Mouse (Mus musculus) intestine, embryonic 14.5 days (tissue): ENCODE results near the gene Dnajb7. TPM values are rescaled to one million over a fixed set of nuclear protein-coding genes. Genes with fewer than 3 reads are reported as not detected.
A peak's percentile ranks its signal among the peaks of the same experiment; 100 is the strongest.
"Not testable (repeated sequence)": the region's sequence is repeated elsewhere in the genome, so short reads cannot be mapped to it uniquely, and the experiment has no call there.

ENCODE experiments used
- ATAC-seq: fragments of 200-750 bp; cut with Nextera tagmentation; replicated peaks from 2 replicates; pipeline ENCODE4 v1.8.0; 2017; ENCODE audit warnings: low read depth, moderate number of reproducible peaks, moderate TSS enrichment, moderate library complexity; ENCODE audit not compliant: low FRiP score, low TSS enrichment
- DNase-seq: peaks from one replicate; pipeline ENCODE4 v3.0.0-alpha.2; 2018; ENCODE audit warnings: low spot score
- H3K27ac ChIP-seq: fragments of 300-500 bp; sonication (generic); 2 replicates; pipeline ENCODE4 v1.5.1; 2014; ENCODE audit warnings: low read depth, mild to moderate bottlenecking, control low read depth
- H3K27me3 ChIP-seq: fragments of 300-500 bp; sonication (generic); replicated peaks from 2 replicates; pipeline ENCODE4 v1.6.1; 2014; ENCODE audit warnings: low read length, control low read depth; ENCODE audit not compliant: control insufficient read depth, insufficient read depth
- H3K36me3 ChIP-seq: fragments of 300-500 bp; sonication (generic); 2 replicates; pipeline ENCODE4 v1.6.1; 2014; ENCODE audit warnings: low read length, control low read depth; ENCODE audit not compliant: control insufficient read depth, insufficient read depth
- H3K4me1 ChIP-seq: fragments of 300-500 bp; sonication (generic); replicated peaks from 2 replicates; pipeline ENCODE4 v1.6.1; 2014; ENCODE audit warnings: low read length, control low read depth, mixed read lengths; ENCODE audit not compliant: control insufficient read depth, insufficient read depth
- H3K4me2 ChIP-seq: fragments of 300-500 bp; sonication (generic); 2 replicates; pipeline ENCODE4 v1.6.1; 2014; ENCODE audit warnings: low read length
- H3K4me3 ChIP-seq: fragments of 300-500 bp; sonication (generic); 2 replicates; pipeline ENCODE4 v1.5.1; 2014; ENCODE audit warnings: low read depth, low read length, control low read depth, mixed read lengths
- H3K9ac ChIP-seq: fragments of 300-500 bp; sonication (generic); 2 replicates; pipeline ENCODE4 v1.6.1; 2014; ENCODE audit warnings: mild to moderate bottlenecking, low read length
- H3K9me3 ChIP-seq: fragments of 300-500 bp; sonication (generic); 2 replicates; pipeline ENCODE4 v1.6.1; 2016; ENCODE audit warnings: low read length, control low read depth; ENCODE audit not compliant: control insufficient read depth
- WGBS: fragments of 180-500 bp; shearing (Covaris S2); extraction: QIAGEN DNeasy Blood & Tissue Kit; methylation state at CpG from one replicate; pipeline ENCODE4 v1.1.7; 2014; 5-methylcytosine and 5-hydroxymethylcytosine counted together
- polyA plus RNA-seq: library from polyadenylated mRNA; unstranded; fragments of >200 nt; fragmentation: Nextera tagmentation; extraction: Ambion mirVana; gene quantifications from 2 replicates; pipeline ENCODE4 v1.2.1, GENCODE M21; 2014

Dnajb7 gene
- polyA plus RNA-seq, 1 experiment from 2014 or later: 1.2 TPM

DNA sequence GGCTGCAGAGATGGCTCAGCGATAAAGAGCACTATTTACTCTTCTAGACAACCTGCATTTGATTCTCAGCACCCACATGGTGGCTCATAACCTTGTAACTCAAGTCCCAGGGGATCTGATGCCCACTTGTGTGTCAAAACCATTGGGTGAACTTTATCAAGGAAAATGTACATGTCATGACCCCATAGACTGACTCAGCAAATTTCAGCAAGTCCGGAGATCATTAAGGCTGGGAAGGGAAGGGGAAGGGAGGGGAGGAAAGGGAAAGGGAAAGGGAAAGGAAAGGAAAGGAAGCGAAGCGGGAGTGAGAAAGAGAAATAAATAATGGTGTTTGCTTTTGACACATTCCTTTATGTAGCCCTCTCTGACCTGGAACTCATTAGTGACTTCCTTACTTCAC, 10.0 kb upstream of the Dnajb7 start:
- DNase-seq (no peak), ATAC-seq (no peak)
- Histone ChIP-seq H3K27me3 (no peaks in the 10 kb centered on the region), H3K4me2 (no peak overlapping the region), H3K27ac (no peak overlapping the region), H3K9ac (no peak overlapping the region), H3K4me1 (peaks cover 4% of the 10 kb centered on the region; the same call in 1 of the 2 replicates), H3K4me3 (no peak overlapping the region), H3K9me3 (no peaks in the 10 kb centered on the region), H3K36me3 (peaks cover 3% of the 10 kb centered on the region; the same call in 1 of the 2 replicates)
- 94% methylated on average over 4 of the region's 4 CpGs for WGBS

- WGBS: 6% methylated on average over 22 of the region's 22 CpGs
- not testable (repeated sequence) for H3K27me3 ChIP-seq, H3K4me1 ChIP-seq, H3K36me3 ChIP-seq, H3K9me3 ChIP-seq
- Histone ChIP-seq H3K4me3 (peak overlapping the region; percentile 26), H3K9ac (peak overlapping the region; percentile 43), H3K4me2 (peak overlapping the region; percentile 49), H3K27ac (0 out of 2 replicates have a peak overlapping the region, but pooled peaks have one; percentile 16)
- peak; percentile 75 for DNase-seq
- ATAC-seq: peak; percentile 94
Observed at GRCm38 (mm10) chr15:81416763-81417310, 8.7 kb upstream of the Dnajb7 start.

- DNase-seq (no peak), ATAC-seq (no peak)
- no peaks in the 10 kb centered on the region for H3K9me3 ChIP-seq
- no peaks in the 10 kb centered on the region for H3K36me3 ChIP-seq
- H3K4me3 ChIP-seq: no peak overlapping the region
- WGBS: 84% methylated on average over 3 of the region's 3 CpGs
- peaks cover 6% of the 10 kb centered on the region; the same call in 1 of the 2 replicates for H3K4me1 ChIP-seq
- no peak overlapping the region for H3K27ac ChIP-seq
- H3K27me3 ChIP-seq: no peaks in the 10 kb centered on the region
- no peak overlapping the region for H3K9ac ChIP-seq
- no peak overlapping the region for H3K4me2 ChIP-seq
Observed at GRCm38 (mm10) chr15:81405008-81405407, 3.1 kb downstream of the Dnajb7 start.

DNA sequence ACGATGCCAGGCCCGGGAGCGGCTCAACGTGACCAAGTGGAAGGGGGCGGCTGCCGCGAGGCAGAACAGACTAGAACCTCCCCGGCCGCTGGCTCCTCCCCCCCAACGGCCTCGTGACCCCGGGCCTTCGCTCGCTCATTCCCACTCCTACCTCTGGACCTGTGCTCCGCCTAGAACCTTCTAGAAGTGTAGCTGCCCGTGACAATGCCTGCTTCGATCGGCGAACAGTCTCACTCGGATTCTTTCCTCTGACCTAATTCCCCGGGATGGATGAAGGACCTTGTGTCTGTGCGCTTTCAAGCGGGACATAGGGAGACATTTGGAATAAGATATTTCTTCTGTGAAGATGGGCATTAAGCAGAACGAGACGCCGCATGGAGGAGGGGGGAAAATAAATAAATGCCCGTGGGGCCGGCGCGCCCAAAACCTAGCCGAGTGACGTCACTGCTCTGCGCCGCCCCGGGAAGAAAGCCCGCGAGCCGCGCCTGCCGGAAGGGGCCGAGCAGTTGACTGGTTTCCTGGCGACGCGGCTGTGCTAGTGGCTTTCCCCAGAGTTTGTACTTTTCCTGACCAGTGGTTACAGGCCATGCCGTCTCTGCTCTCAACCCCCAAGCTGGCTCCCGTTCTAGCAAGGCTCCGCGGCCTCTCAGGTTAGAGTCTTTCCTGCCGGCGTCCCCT, 8.3 kb downstream of the Dnajb7 start, which contains the start of the genes St13 and Xpnpep3:
TSS of gene St13 (minus strand) at position 440 of the 678 bp plus-strand sequence.
TSS of gene Xpnpep3 (plus strand) at position 501 of the 678 bp plus-strand sequence.
- Histone ChIP-seq H3K4me1 (peaks cover 14% of the 10 kb centered on the region), H3K4me3 (peak within 1 kb of the TSS; percentile 98), H3K9me3 (no peaks in the 10 kb centered on the region), H3K27me3 (no peaks in the 10 kb centered on the region), H3K27ac (peak within 1 kb of the TSS; percentile 99), H3K36me3 (no peaks in the 10 kb centered on the region), H3K4me2 (peak within 1 kb of the TSS; percentile 86), H3K9ac (peak within 1 kb of the TSS; percentile 86)
- WGBS: under 1% methylated on average over 50 of the region's 50 CpGs
- ATAC-seq (peak; percentile 100), DNase-seq (peak; percentile 99)

DNA sequence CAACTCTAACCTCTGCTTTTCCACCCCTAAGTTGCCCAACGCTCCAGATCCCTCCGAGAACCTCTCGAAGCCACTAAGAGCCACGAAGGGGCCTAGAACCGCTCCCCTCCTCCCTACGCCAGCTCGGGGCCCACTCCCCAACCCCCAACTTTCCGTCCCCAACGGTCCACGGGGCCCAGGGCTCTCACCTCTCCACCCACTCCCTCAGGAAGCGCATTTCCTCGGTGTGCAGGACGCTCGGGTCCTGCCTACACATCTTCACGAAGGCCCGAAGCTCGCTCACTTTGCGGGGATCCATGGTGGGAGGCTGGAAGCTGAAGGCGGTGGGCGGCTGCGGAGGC, 8.8 kb downstream of the Dnajb7 start:
- ATAC-seq (no peak), DNase-seq (no peak)
- peak overlapping the region; percentile 86 for H3K9ac ChIP-seq
- 0% methylated on average over 21 of the region's 21 CpGs for WGBS
- H3K9me3 ChIP-seq: no peaks in the 10 kb centered on the region
- no peaks in the 10 kb centered on the region for H3K27me3 ChIP-seq
- H3K27ac ChIP-seq: peak overlapping the region; percentile 99
- H3K36me3 ChIP-seq: no peaks in the 10 kb centered on the region
- H3K4me1 ChIP-seq: peaks cover 14% of the 10 kb centered on the region
- H3K4me3 ChIP-seq: peak overlapping the region; percentile 98
- H3K4me2 ChIP-seq: peak overlapping the region; percentile 86

DNA sequence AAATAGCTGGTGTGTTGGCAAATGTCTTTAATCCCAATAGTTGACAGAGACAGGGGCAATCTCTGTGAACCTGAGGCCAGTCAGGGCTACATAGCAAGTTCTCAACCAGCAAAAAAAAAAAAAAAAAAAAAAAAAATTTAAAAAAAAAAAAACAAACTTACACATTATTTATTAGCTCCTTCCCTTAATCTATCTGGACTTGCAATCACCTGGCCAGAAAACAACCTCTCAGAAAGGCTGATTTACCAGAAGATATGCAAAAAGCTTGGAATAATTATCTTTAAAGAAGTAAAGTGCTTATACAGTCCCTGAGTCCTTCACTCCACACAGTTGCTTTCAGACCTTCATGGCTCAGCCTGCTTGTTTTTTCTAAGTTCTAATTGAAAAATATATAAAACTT, 9.9 kb downstream of the Dnajb7 start:
- Histone ChIP-seq H3K9me3 (no peaks in the 10 kb centered on the region), H3K4me2 (peak overlapping the region; percentile 86), H3K36me3 (peaks cover 7% of the 10 kb centered on the region; the same call in 1 of the 2 replicates), H3K27me3 (no peaks in the 10 kb centered on the region), H3K4me1 (peaks cover 14% of the 10 kb centered on the region), H3K27ac (no peak overlapping the region), H3K4me3 (peak overlapping the region; percentile 98), H3K9ac (peak overlapping the region; percentile 86)
- no peak for DNase-seq
- ATAC-seq: no peak

DNA sequence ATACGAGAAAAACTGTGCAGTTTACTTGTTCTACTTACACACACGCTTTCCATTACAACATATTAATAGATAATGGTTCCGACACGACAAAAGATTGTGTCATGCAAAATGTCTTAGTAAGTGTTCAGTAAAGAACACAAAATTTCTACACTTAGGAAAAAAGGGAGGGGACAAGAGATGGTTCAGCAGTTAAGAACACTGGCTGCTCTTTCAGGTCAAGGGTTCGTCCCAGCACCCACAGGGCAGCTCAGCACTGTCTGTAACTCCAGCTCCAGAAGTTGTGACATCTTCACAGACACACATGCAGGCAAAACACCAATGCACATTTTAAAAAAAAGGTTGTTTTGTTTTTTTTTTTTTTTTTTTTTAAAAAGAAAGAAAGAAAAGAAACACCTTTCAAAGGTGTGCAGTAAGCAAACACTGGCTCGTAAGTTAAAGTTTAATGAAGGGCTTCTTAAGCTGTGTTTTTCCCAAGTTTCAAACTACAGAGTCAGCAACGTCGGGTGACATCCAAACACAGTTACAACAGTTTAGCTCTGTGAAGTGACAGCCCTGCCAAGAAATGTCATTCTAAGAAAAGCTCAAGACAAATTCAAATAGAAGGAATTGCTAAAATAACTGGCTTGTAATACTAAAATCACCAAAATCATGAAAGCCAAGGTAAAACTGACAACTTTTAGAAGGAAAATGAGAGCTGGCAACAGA, 13.7 kb downstream of the Dnajb7 start:
- H3K9ac ChIP-seq: no peak overlapping the region
- no peaks in the 10 kb centered on the region for H3K9me3 ChIP-seq
- 80% methylated on average over 8 of the region's 8 CpGs for WGBS
- H3K27ac ChIP-seq: no peak overlapping the region
- H3K27me3 ChIP-seq: no peaks in the 10 kb centered on the region
- peaks cover 8% of the 10 kb centered on the region; the same call in 1 of the 2 replicates for H3K4me1 ChIP-seq
- DNase-seq (no peak), ATAC-seq (no peak)
- no peak overlapping the region for H3K4me3 ChIP-seq
- H3K36me3 ChIP-seq: peaks cover 35% of the 10 kb centered on the region
- no peak overlapping the region for H3K4me2 ChIP-seq

- H3K27me3 ChIP-seq: no peaks in the 10 kb centered on the region
- no peak for DNase-seq
- H3K4me2 ChIP-seq: no peak overlapping the region
- ATAC-seq: no peak
- H3K4me1 ChIP-seq: peaks cover 7% of the 10 kb centered on the region; the same call in 1 of the 2 replicates
- H3K27ac ChIP-seq: no peak overlapping the region
- no peak overlapping the region for H3K9ac ChIP-seq
- H3K4me3 ChIP-seq: no peak overlapping the region
- no peaks in the 10 kb centered on the region for H3K9me3 ChIP-seq
- H3K36me3 ChIP-seq: peaks cover 49% of the 10 kb centered on the region
Observed at GRCm38 (mm10) chr15:81392997-81393396, 15.1 kb downstream of the Dnajb7 start.
